Mouse (Mus musculus) stomach, embryonic 15.5 days (tissue): ENCODE results near the gene Tor2a. TPM values are rescaled to one million over a fixed set of nuclear protein-coding genes. Genes with fewer than 3 reads are reported as not detected.

ENCODE experiments used
- ATAC-seq: fragments of 200-750 bp; cut with Nextera tagmentation; 2 replicates; pipeline ENCODE4 v1.8.0; 2017; ENCODE audit warnings: low read depth, moderate number of reproducible peaks, moderate TSS enrichment; ENCODE audit not compliant: insufficient read depth, low FRiP score
- H3K27ac ChIP-seq: fragments of 300-500 bp; sonication (generic); 2 replicates; pipeline ENCODE4 v1.5.1; 2015; ENCODE audit warnings: mild to moderate bottlenecking, inconsistent platforms
- H3K27me3 ChIP-seq: fragments of 300-500 bp; sonication (generic); replicated peaks from 2 replicates; pipeline ENCODE4 v1.6.1; 2015; ENCODE audit warnings: inconsistent platforms
- H3K36me3 ChIP-seq: fragments of 300-500 bp; sonication (generic); 2 replicates; pipeline ENCODE4 v1.6.1; 2015; ENCODE audit warnings: inconsistent platforms
- H3K4me1 ChIP-seq: fragments of 300-500 bp; sonication (generic); 2 replicates; pipeline ENCODE4 v1.6.1; 2015; ENCODE audit warnings: inconsistent platforms
- H3K4me2 ChIP-seq: fragments of 300-500 bp; sonication (generic); 2 replicates; pipeline ENCODE4 v1.6.1; 2015; ENCODE audit warnings: mild to moderate bottlenecking, inconsistent platforms
- H3K4me3 ChIP-seq: fragments of 300-500 bp; sonication (generic); replicated peaks from 2 replicates; pipeline ENCODE4 v1.5.1; 2015; ENCODE audit warnings: inconsistent platforms
- H3K9ac ChIP-seq: fragments of 300-500 bp; sonication (generic); 2 replicates; pipeline ENCODE4 v1.6.1; 2015; ENCODE audit warnings: inconsistent platforms
- H3K9me3 ChIP-seq: fragments of 300-500 bp; sonication (generic); 2 replicates; pipeline ENCODE4 v1.6.1; 2016; ENCODE audit warnings: inconsistent platforms
- WGBS: fragments of 180-500 bp; shearing (Covaris S2); methylation state at CpG from one replicate; pipeline ENCODE4 v1.1.7; 2015; 5-methylcytosine and 5-hydroxymethylcytosine counted together
- polyA plus RNA-seq: library from polyadenylated mRNA; unstranded; fragments of >200 nt; fragmentation: Nextera tagmentation; extraction: Ambion mirVana; gene quantifications from 2 replicates; pipeline ENCODE4 v1.2.1, GENCODE M21; 2015

Tor2a gene
- polyA plus RNA-seq, 1 experiment from 2014 or later: 63.8 TPM

DNA sequence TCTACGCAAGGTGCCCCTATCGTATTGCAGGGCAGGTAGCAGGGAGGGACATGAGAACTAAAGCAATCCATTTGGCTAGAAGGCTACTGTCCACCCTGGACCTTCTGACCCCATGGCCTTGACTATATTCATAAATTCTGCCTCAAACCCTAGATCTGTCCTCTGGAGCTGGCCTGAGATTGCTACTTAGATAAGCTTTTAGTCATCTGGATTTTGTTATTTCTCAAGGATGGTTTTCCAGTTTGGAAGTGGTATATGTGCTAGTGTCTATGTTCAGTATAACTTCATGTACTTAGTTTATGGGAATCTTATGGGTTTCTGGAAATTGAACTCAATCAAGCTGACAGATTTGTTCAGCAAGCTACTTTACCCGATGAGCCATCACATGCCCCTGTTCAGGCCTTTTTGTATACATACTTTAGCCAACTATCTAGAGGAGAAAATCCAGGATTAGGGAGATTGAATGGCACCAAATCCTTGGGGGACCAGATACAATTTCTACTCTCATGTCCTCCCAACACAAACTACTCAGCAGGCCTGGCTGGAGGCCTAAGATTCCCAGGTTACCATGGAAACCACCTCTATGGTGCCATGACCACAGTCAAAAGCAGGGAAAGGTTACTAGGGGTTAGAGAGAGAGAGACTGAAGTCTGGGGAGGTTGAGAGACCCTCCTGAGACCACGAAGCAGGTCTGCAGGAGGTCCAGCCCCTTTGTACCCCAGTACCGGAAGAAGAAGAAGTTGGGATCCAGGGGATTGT lies 12.5 kb downstream of the Tor2a start:
- WGBS: 82% methylated on average over 5 of the region's 5 CpGs

DNA sequence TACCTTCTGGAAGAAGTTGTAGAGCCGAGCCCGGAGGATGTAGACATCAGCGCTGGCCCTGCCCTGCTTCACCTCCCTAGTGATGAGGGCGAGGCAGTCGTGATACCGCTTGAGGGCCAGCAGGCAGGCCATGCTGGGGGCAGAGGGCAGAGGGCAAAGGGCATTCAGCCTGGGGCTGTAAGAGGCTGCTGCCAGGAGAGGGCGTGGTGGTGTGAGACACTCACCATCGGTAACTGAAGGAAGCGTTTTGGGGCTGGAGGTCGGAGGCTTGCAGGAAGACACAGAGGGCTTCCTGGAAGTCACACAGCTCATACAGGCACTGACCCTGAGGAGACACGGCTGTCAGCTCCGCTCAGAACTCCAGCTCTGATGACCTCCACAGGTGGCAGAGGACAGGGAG lies 14.9 kb downstream of the Tor2a start:
- H3K4me3 ChIP-seq: no peak overlapping the region
- ATAC-seq: no peak
- no peak overlapping the region for H3K9ac ChIP-seq
- no peaks in the 10 kb centered on the region for H3K36me3 ChIP-seq
- peaks cover 14% of the 10 kb centered on the region for H3K4me1 ChIP-seq
- H3K9me3 ChIP-seq: no peaks in the 10 kb centered on the region
- WGBS: 26% methylated on average over 12 of the region's 12 CpGs
- no peak overlapping the region for H3K4me2 ChIP-seq
- no peaks in the 10 kb centered on the region for H3K27me3 ChIP-seq
- H3K27ac ChIP-seq: no peak overlapping the region

More for the DNA sequence above, 12.5 kb downstream of the Tor2a start:
- no peak overlapping the region for H3K4me3 ChIP-seq
- no peak for ATAC-seq
- H3K4me2 ChIP-seq: no peak overlapping the region
- H3K27ac ChIP-seq: no peak overlapping the region
- H3K36me3 ChIP-seq: no peaks in the 10 kb centered on the region
- no peaks in the 10 kb centered on the region for H3K27me3 ChIP-seq
- H3K9me3 ChIP-seq: no peaks in the 10 kb centered on the region
- no peak overlapping the region for H3K9ac ChIP-seq
- H3K4me1 ChIP-seq: peaks cover 3% of the 10 kb centered on the region; the same call in 1 of the 2 replicates

GRCm38 (mm10) chr2:32772626-32773279 lies 15.7 kb downstream of the Tor2a start:
- Histone ChIP-seq H3K27me3 (no peaks in the 10 kb centered on the region), H3K4me2 (no peak overlapping the region), H3K9me3 (no peaks in the 10 kb centered on the region), H3K36me3 (no peaks in the 10 kb centered on the region), H3K4me3 (no peak overlapping the region), H3K9ac (no peak overlapping the region), H3K27ac (no peak overlapping the region), H3K4me1 (peaks cover 14% of the 10 kb centered on the region)
- ATAC-seq: no peak
- 76% methylated on average over 8 of the region's 8 CpGs for WGBS

- peak within 1 kb of the TSS; percentile 9; the same call in 1 of the 2 replicates for H3K9ac ChIP-seq
- peak; percentile 93 for ATAC-seq
- peaks cover 14% of the 10 kb centered on the region for H3K4me1 ChIP-seq
- WGBS: under 1% methylated on average over 46 of the region's 46 CpGs
- peak within 1 kb of the TSS; percentile 63 for H3K4me3 ChIP-seq
- H3K36me3 ChIP-seq: no peaks in the 10 kb centered on the region
- H3K9me3 ChIP-seq: no peaks in the 10 kb centered on the region
- H3K4me2 ChIP-seq: peak within 1 kb of the TSS; percentile 90
- H3K27me3 ChIP-seq: no peaks in the 10 kb centered on the region
- H3K27ac ChIP-seq: peak within 1 kb of the TSS; percentile 66; the same call in 1 of the 2 replicates
Measured at GRCm38 (mm10) chr2:32775359-32776074, 18.5 kb downstream of the Tor2a start, which contains the start of the genes Ttc16 and Ptrh1. Gene Ttc16 (minus strand): TSS chr2:32775633. Gene Ptrh1 (plus strand): TSS chr2:32775786.

DNA sequence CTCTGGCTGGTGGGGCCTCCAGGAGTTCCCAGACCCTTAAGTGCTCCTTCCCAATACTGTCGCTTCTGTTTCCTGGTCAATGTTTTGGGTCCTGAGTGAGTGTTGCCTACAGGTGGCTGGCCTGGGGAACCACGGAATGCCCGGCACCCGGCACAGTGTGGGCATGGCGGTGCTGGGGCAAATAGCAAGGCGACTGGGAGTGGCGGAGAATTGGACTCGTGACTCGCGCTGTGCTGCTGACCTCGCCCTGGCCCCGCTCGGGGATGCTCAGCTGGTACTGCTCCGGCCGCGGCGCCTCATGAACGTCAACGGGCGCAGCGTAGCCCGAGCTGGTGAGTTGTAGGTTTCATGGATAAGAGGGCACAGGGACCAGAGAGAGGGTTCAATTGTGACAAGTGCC lies 19.2 kb downstream of the Tor2a start:
- Histone ChIP-seq H3K9me3 (no peaks in the 10 kb centered on the region), H3K27me3 (no peaks in the 10 kb centered on the region), H3K4me1 (peaks cover 10% of the 10 kb centered on the region), H3K36me3 (no peaks in the 10 kb centered on the region), H3K27ac (no peak overlapping the region), H3K4me3 (peak overlapping the region; percentile 63), H3K9ac (no peak overlapping the region), H3K4me2 (peak overlapping the region; percentile 90)
- 25% methylated on average over 22 of the region's 22 CpGs for WGBS
- no peak for ATAC-seq

GRCm38 (mm10) chr2:32778081-32778480 lies 21.0 kb downstream of the Tor2a start:
- Histone ChIP-seq H3K4me2 (no peak overlapping the region), H3K27ac (no peak overlapping the region), H3K27me3 (no peaks in the 10 kb centered on the region), H3K9me3 (no peaks in the 10 kb centered on the region), H3K36me3 (no peaks in the 10 kb centered on the region), H3K4me1 (peaks cover 10% of the 10 kb centered on the region), H3K9ac (no peak overlapping the region), H3K4me3 (no peak overlapping the region)
- WGBS: 86% methylated on average over 6 of the region's 6 CpGs
- ATAC-seq: no peak

- Histone ChIP-seq H3K4me2 (no peak overlapping the region), H3K9me3 (no peaks in the 10 kb centered on the region), H3K9ac (no peak overlapping the region), H3K27me3 (no peaks in the 10 kb centered on the region), H3K27ac (no peak overlapping the region), H3K36me3 (no peaks in the 10 kb centered on the region), H3K4me1 (peaks cover 10% of the 10 kb centered on the region), H3K4me3 (no peak overlapping the region)
- WGBS: 9% methylated on average over 8 of the region's 8 CpGs
- no peak for ATAC-seq
Measured at GRCm38 (mm10) chr2:32779131-32779530, 22.1 kb downstream of the Tor2a start.

DNA sequence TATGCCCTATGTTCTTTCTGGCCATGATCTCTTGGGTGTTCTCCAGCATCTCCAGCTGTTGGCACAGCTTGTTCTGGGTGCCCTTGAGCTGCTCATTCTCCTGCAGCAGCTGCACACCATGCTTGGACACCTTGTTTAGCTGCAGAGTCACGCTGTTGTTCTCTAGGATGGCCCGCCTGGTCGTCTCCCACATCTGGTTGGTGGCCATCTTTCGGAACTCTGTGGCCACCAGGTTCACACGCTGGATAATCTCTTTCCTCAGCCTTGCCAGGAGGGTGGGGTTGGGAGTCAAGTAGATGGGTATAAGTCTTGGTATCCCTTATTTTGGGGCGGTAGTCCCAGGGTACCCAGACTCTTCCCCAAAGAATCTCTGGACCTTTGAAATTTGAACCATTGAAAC lies 22.7 kb downstream of the Tor2a start:
- ATAC-seq: no peak
- Histone ChIP-seq H3K27ac (no peak overlapping the region), H3K36me3 (no peaks in the 10 kb centered on the region), H3K27me3 (no peaks in the 10 kb centered on the region), H3K9ac (no peak overlapping the region), H3K4me1 (peaks cover 10% of the 10 kb centered on the region), H3K4me3 (no peak overlapping the region), H3K9me3 (no peaks in the 10 kb centered on the region), H3K4me2 (no peak overlapping the region)
- 90% methylated on average over 6 of the region's 6 CpGs for WGBS

GRCm38 (mm10) chr2:32781710-32782109 lies 24.7 kb downstream of the Tor2a start:
- H3K27me3 ChIP-seq: no peaks in the 10 kb centered on the region
- H3K9ac ChIP-seq: no peak overlapping the region
- 76% methylated on average over 6 of the region's 6 CpGs for WGBS
- no peak overlapping the region for H3K4me3 ChIP-seq
- H3K27ac ChIP-seq: no peak overlapping the region
- H3K4me1 ChIP-seq: no peaks in the 10 kb centered on the region; the same call in 1 of the 2 replicates
- H3K4me2 ChIP-seq: no peak overlapping the region
- H3K36me3 ChIP-seq: no peaks in the 10 kb centered on the region
- H3K9me3 ChIP-seq: no peaks in the 10 kb centered on the region
- no peak for ATAC-seq

DNA sequence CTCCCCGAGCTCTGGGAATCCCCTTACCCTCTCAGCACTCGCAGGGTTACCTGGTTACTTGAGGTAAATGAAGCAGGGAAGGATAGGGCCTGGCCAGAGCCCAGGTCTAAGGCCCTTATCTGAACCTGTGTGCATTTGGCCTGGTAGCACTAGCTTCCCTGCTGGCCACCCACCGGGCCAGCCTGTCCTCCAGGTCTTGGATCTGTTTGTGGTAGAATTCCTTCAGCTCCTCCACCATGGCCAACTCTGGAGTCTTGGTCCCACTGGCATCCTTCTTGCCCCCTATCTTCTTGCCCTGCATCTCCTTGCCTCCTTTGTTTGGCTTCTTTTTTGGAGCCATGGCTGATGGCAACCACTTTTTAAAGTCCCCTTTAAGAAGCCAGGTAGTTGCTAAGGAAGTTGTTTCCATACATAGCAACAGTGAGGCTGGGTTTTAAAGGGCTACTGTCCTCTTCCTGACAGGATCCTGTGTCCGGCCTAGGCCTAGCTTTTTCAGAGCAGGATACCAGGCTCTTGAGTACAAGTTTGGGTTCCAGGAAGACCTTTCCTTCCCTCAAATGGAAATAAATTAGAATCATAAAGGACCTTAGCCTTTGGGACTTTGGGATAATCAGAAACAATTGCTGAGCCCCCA lies 27.1 kb downstream of the Tor2a start, which contains the start of gene Cfap157:
TSS of gene Cfap157 (minus strand) at position 381 of the 634 bp plus-strand sequence.
- H3K9ac ChIP-seq: no peak within 1 kb of the TSS
- H3K9me3 ChIP-seq: no peaks in the 10 kb centered on the region
- no peak within 1 kb of the TSS for H3K4me2 ChIP-seq
- no peaks in the 10 kb centered on the region for H3K36me3 ChIP-seq
- no peaks in the 10 kb centered on the region; the same call in 1 of the 2 replicates for H3K4me1 ChIP-seq
- no peak for ATAC-seq
- WGBS: 54% methylated on average over 4 of the region's 4 CpGs
- no peak within 1 kb of the TSS for H3K4me3 ChIP-seq
- no peak within 1 kb of the TSS for H3K27ac ChIP-seq
- no peaks in the 10 kb centered on the region for H3K27me3 ChIP-seq

GRCm38 (mm10) chr2:32787176-32787575 lies 30.1 kb downstream of the Tor2a start:
- WGBS: 69% methylated on average over 6 of the region's 6 CpGs

More at GRCm38 (mm10) chr2:32787176-32787575, 30.1 kb downstream of the Tor2a start:
- H3K27me3 ChIP-seq: no peaks in the 10 kb centered on the region
- H3K27ac ChIP-seq: no peak overlapping the region
- no peak overlapping the region for H3K9ac ChIP-seq
- H3K4me1 ChIP-seq: no peaks in the 10 kb centered on the region
- no peak overlapping the region for H3K4me2 ChIP-seq
- H3K36me3 ChIP-seq: no peaks in the 10 kb centered on the region
- ATAC-seq: no peak
- H3K9me3 ChIP-seq: no peaks in the 10 kb centered on the region
- no peak overlapping the region for H3K4me3 ChIP-seq
